Mouse (Mus musculus): ENCODE measurements at regions not wholly inside any gene's neighbourhood (a gene's known extent, or its start where the extent isn't known, plus 50 kb on each side); places are given as distances from the start of the nearest gene placed in this dataset.

DNA sequence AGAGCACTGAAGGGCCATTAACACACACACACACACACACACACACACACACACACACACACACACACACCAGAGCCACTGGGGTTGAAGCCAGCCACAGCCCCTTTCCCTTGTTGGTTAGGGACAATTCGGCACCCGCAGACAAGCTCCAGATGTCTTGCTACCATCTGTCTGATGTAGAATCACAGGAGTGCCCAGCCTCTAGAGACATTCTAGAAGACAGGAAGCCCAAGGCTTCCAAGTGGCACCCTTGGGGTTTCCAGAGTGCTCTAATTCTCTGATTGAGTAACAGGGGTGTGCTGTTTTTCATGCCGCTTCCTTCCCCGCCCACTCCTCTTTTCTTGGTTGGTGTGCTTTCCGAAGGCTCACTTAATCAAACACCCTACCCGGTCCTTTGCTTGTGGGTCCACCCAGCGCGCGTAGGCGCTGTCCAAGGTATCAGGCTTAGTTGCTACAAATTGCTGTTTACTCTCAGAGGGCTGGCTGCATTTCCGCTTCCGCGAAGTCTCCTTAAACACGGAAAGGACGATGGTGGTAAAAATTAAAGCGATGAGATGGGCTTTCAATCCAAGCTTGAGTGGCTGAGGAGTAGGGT, 59.5 kb upstream of the Zbtb18 start:
- no peak for TF ChIP-seq CTCF (IDR thresholded peaks at IDR 0.05; ENCODE audit: extremely low read depth, insufficient read length, insufficient replicate concordance, low read depth, low read length)
- TF ChIP-seq POLR2A (IDR thresholded peaks at IDR 0.05; ENCODE audit: low read depth, low read length), result no peak

DNA sequence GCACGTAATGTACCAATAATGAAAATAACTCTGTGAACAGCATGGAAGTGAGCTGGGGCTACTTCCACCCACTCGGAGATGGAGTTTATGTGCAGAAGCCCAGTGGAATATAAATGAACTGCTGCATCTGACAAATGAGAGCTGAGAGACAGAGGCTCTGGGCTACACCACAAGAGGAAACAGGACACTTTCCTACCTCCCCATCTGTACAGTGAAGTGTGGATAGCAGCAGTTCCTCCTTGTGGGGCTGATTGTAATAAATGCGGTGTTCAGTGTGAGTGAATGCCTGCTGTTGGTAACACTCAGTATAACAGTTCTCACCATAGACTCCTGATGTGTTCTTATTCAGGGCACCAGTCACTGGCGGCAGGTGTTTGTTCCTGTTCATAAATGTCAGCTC, 60.0 kb upstream of the Zbtb18 start:
- H3K27me3 ChIP-seq (ENCODE audit: control insufficient read depth, insufficient read depth, low read length), result no peaks in the 10 kb centered on the region
- no peak for TF ChIP-seq CTCF (IDR thresholded peaks at IDR 0.05; ENCODE audit: extremely low read depth, insufficient read length, insufficient replicate concordance, low read depth, low read length)
- TF ChIP-seq POLR2A (IDR thresholded peaks at IDR 0.05; ENCODE audit: low read depth, low read length), result no peak

More for the DNA sequence above, 59.5 kb upstream of the Zbtb18 start:
- WGBS, result 15% methylated on average over 16 of the region's 16 CpGs
- Histone ChIP-seq H3K27ac (ENCODE audit: insufficient read depth, low read depth, low read length) (no peak overlapping the region), H3K4me3 (ENCODE audit: low read depth, low read length) (no peak overlapping the region), H3K36me3 (ENCODE audit: control insufficient read depth, insufficient read depth, low read length) (no peaks in the 10 kb centered on the region), H3K27me3 (ENCODE audit: control insufficient read depth, insufficient read depth, low read length) (no peaks in the 10 kb centered on the region), H3K4me1 (ENCODE audit: control insufficient read depth, insufficient read depth, insufficient read length, low read length) (0 out of 2 replicates have a peak, but pooled peaks cover 3% of the 10 kb centered on the region)

DNA sequence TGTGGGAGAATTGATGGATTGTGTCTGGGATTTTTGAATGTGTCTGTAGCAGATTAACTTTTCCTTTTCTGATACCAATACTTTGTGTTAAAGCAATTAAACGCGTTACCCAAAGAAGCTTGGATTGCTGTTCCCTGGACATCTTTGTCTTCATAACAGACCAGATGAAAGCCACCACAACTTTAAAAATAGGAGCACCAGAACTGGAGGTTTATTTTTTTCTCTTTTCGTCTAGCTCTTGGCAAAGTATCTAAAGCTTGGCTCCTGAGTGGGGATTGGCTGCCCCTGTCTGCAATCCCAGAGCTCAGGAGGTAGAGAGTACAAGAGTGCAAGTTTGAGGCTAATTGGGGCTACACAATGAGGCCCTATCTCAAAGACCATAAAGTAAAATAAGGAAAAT, 64.0 kb upstream of the Zbtb18 start:
- WGBS, result 82% methylated on average over 3 of the region's 3 CpGs
- Histone ChIP-seq H3K36me3 (ENCODE audit: control insufficient read depth, insufficient read depth, low read length) (no peaks in the 10 kb centered on the region), H3K27me3 (ENCODE audit: control insufficient read depth, insufficient read depth, low read length) (no peaks in the 10 kb centered on the region), H3K4me1 (ENCODE audit: control insufficient read depth, insufficient read depth, insufficient read length, low read length) (0 out of 2 replicates have a peak, but pooled peaks cover 3% of the 10 kb centered on the region), H3K27ac (ENCODE audit: insufficient read depth, low read depth, low read length) (no peak overlapping the region), H3K4me3 (ENCODE audit: low read depth, low read length) (no peak overlapping the region)
- TF ChIP-seq CTCF (IDR thresholded peaks at IDR 0.05; ENCODE audit: extremely low read depth, insufficient read length, insufficient replicate concordance, low read depth, low read length) (no peak), POLR2A (IDR thresholded peaks at IDR 0.05; ENCODE audit: low read depth, low read length) (no peak)

More for the DNA sequence above, 60.0 kb upstream of the Zbtb18 start:
- Histone ChIP-seq H3K4me3 (ENCODE audit: low read depth, low read length) (no peak overlapping the region), H3K4me1 (ENCODE audit: control insufficient read depth, insufficient read depth, insufficient read length, low read length) (0 out of 2 replicates have a peak, but pooled peaks cover 3% of the 10 kb centered on the region), H3K36me3 (ENCODE audit: control insufficient read depth, insufficient read depth, low read length) (no peaks in the 10 kb centered on the region), H3K27ac (ENCODE audit: insufficient read depth, low read depth, low read length) (no peak overlapping the region)
- 81% methylated on average over 4 of the region's 4 CpGs for WGBS

DNA sequence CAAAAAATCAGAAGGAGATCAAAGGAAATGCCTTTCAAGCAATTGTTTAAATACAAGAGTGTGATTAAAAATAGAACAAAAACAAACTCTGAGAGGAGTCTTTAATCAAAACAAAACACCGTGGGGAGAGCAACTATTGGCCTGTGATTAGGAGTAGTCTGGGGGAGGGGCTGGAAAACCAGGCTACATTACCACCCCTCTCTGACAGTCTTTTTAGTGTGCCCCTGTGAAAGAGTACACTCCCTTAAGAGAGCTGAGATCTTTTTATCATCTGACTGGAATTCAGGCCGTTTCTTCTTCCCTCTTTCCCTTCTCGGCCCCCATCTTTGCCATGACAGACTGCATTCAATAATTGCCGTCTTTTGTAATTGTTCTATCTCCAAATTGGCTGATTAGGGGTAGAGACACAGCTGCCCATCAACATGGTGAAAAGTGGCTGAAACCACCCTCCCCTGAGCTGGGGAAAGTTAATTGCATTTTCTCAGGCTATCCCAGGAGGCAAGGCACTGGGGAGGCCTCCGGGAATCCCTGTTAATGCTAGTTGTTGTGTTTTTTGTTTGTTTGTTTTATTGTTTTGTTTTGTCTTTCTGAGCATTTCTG, 68.8 kb upstream of the Zbtb18 start:
- H3K27me3 ChIP-seq (ENCODE audit: control insufficient read depth, insufficient read depth, low read length), result no peaks in the 10 kb centered on the region
- no peak overlapping the region for H3K27ac ChIP-seq (ENCODE audit: insufficient read depth, low read depth, low read length)
- WGBS, result 26% methylated on average over 5 of the region's 5 CpGs
- no peak for TF ChIP-seq CTCF (IDR thresholded peaks at IDR 0.05; ENCODE audit: extremely low read depth, insufficient read length, insufficient replicate concordance, low read depth, low read length)
- TF ChIP-seq POLR2A (IDR thresholded peaks at IDR 0.05; ENCODE audit: low read depth, low read length), result no peak
- no peaks in the 10 kb centered on the region for H3K4me1 ChIP-seq (ENCODE audit: control insufficient read depth, insufficient read depth, insufficient read length, low read length)
- H3K36me3 ChIP-seq (ENCODE audit: control insufficient read depth, insufficient read depth, low read length), result no peaks in the 10 kb centered on the region
- H3K4me3 ChIP-seq (ENCODE audit: low read depth, low read length), result no peak overlapping the region

DNA sequence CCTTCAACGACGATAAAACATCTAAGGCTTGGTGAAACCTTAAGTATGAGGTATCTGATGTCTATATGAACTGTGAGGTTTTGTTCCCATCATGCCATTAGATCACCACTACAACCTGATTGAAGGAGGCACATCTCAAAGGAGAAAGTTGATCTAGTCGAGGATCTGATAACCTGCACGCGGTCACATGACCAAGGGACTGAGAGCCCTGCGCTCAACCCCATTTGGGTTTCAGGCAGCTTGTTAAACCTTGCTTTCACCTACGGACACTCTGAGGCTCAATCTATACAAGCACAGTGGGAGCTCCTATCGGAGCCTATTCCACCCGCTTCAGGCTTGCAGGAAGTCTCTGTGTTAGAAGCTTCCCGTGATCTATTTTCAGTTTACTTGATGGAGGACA, 70.1 kb upstream of the Zbtb18 start:
- Histone ChIP-seq H3K4me1 (ENCODE audit: control insufficient read depth, insufficient read depth, insufficient read length, low read length) (no peaks in the 10 kb centered on the region), H3K27ac (ENCODE audit: insufficient read depth, low read depth, low read length) (no peak overlapping the region), H3K27me3 (ENCODE audit: control insufficient read depth, insufficient read depth, low read length) (no peaks in the 10 kb centered on the region), H3K36me3 (ENCODE audit: control insufficient read depth, insufficient read depth, low read length) (no peaks in the 10 kb centered on the region), H3K4me3 (ENCODE audit: low read depth, low read length) (no peak overlapping the region)
- 54% methylated on average over 10 of the region's 10 CpGs for WGBS
- no peak for TF ChIP-seq POLR2A (IDR thresholded peaks at IDR 0.05; ENCODE audit: low read depth, low read length)
- TF ChIP-seq CTCF (IDR thresholded peaks at IDR 0.05; ENCODE audit: extremely low read depth, insufficient read length, insufficient replicate concordance, low read depth, low read length), result no peak

DNA sequence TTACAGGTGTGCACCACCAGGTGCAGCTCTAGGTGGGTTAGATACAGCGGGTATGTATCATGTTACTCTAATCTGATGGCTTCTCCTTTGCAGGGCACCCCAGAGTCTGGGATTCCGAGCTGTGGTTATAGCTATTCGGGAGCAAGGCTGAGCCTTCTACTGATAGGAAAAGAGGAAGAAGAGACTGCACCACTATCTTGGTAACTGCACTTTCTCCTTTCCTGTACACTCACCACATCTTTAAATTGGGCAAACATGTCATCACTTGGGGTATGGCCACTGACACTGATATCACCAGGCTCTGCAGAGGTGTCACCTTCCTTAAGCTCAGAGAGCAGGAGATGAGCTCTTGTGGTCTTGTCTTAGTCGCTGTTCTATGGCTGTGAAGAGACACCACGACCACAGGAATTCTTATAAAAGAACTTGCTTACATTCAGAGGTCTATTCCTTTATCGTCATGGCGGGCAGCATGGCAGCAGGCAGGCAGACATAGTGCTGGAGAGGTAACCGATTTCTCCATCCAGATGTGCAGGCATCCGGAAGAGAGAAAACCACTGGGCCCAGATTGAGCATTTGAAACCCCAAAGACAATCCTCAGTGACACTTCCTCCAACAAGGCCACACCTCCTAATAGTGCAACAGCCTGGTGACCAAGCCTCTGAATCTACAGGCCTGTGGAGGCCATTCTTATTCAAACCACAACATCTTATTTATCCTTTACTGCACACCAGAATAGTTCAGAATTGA, 74.1 kb upstream of the Zbtb18 start:
- H3K4me3 ChIP-seq (ENCODE audit: low read depth, low read length), result no peak overlapping the region
- H3K27ac ChIP-seq (ENCODE audit: insufficient read depth, low read depth, low read length), result no peak overlapping the region
- no peaks in the 10 kb centered on the region for H3K27me3 ChIP-seq (ENCODE audit: control insufficient read depth, insufficient read depth, low read length)
- WGBS, result 77% methylated on average over 9 of the region's 9 CpGs
- TF ChIP-seq CTCF (IDR thresholded peaks at IDR 0.05; ENCODE audit: extremely low read depth, insufficient read length, insufficient replicate concordance, low read depth, low read length) (no peak), POLR2A (IDR thresholded peaks at IDR 0.05; ENCODE audit: low read depth, low read length) (no peak)
- no peaks in the 10 kb centered on the region for H3K4me1 ChIP-seq (ENCODE audit: control insufficient read depth, insufficient read depth, insufficient read length, low read length)
- H3K36me3 ChIP-seq (ENCODE audit: control insufficient read depth, insufficient read depth, low read length), result no peaks in the 10 kb centered on the region

DNA sequence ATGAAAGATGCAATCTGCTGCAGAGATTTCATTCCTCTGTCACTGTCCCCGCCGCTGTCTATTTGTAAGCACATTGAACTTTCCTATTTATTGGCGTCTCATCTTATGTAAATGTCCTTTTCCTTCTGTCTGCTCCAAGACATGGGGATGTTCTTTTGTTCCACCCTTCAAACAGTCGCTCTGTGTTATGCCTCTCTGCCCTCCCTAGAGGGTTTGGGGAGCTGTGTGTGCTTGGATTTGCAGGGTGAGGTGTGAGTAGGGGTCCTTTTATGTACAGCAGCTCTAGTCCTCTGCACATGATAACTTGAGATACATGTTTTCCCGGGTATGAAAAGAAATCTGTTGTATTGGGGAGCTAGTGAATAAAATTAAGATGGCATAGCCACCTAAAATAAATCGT, 75.2 kb upstream of the Zbtb18 start:
- H3K27ac ChIP-seq (ENCODE audit: insufficient read depth, low read depth, low read length), result no peak overlapping the region
- 75% methylated on average over 6 of the region's 6 CpGs for WGBS
- no peaks in the 10 kb centered on the region for H3K27me3 ChIP-seq (ENCODE audit: control insufficient read depth, insufficient read depth, low read length)
- H3K4me3 ChIP-seq (ENCODE audit: low read depth, low read length), result no peak overlapping the region
- H3K4me1 ChIP-seq (ENCODE audit: control insufficient read depth, insufficient read depth, insufficient read length, low read length), result no peaks in the 10 kb centered on the region
- H3K36me3 ChIP-seq (ENCODE audit: control insufficient read depth, insufficient read depth, low read length), result no peaks in the 10 kb centered on the region
- TF ChIP-seq CTCF (IDR thresholded peaks at IDR 0.05; ENCODE audit: extremely low read depth, insufficient read length, insufficient replicate concordance, low read depth, low read length) (no peak), POLR2A (IDR thresholded peaks at IDR 0.05; ENCODE audit: low read depth, low read length) (no peak)

All from small intestine, adult 2 months (tissue).